Mouse (Mus musculus): Measurements from ENCODE around the gene Stk39.

The Stk39 gene

GRCm38 (mm10) chr2:68457455-68458032, 14.5 kb downstream of the Stk39 start:
- no peak for DNase-seq

DNA sequence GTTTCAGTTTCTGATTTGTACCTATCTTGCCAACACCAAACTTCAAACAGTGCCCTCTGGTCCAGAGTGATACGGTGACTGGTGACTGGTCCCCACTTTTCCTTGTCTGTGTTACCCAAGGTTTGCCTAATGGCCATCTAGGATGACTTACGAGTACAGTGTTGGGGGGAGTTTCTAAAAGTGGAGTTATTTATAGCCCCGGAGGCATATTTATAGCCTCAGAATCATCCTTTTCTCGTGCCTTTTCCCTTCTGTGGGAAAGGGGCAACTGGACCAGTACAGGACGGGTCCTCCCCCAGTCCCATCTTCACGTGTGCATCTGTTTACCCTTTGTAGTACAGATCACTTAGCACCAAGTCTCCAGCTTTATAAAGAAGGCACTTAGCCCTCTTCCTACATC, 15.2 kb downstream of the Stk39 start:
- no peak for DNase-seq

DNA sequence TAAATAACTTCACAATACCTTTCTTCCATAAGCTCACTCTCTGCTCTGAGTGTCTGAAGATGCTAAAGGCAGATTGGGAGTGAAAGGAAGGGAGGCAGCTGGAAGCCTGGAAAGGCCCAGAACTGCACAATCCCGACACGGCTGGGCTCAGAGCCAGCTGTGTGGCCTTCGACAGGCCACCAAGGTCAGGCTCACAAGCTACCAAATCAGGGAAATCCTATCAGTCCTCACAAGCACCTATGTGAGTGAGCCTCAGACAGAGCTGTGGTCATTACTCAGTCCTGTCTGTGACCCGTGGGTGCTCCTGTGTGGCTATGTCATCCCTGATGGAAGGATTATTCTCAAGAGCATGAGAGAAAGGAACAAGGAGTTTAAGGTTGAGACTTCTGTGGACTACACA, 19.7 kb downstream of the Stk39 start:
- DNase-seq = no peak

GRCm38 (mm10) chr2:68448035-68448434, 24.0 kb downstream of the Stk39 start:
- DNase-seq = no peak

DNA sequence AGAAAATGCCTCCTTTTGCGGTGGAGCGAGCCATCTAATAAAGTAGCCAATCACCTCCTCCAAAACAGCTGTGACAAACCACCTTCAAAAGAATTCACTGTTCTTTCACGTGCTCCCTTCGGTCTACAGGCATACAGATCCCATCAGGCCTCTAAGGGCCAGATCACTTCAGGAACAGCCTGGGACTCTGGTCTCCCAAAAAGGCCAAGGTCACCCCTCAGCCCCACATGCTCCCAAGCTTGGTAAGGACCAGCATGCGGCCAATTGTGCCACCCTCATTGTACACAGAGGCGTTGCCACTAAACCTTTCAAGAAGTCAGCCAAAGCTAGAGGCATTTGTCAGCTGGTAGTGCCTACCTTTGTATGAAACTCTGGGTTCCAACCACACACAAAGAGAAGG, 28.9 kb downstream of the Stk39 start:
- DNase-seq = no peak

- DNase-seq = no peak
These were observed 29.9 kb downstream of the Stk39 start for GRCm38 (mm10) chr2:68442113-68442717.

DNA sequence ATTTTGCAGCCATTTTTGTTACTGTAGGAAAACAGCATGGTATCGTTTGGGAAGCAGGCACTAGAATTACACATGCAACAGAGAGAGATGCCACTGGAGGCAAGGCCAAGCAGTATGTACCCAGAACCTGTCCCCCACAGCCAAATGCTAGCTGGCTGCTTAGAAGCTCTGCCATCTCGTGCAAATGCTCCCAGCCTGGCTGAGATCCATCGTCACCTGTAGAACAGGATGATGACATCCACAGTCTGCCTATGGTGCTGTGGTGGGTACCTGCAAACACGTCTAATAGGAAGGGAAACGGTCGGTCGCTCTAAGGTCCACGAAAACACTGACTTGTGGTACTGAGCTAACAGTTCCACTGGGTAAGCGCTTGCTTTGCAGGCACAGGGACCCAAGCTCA, 32.5 kb downstream of the Stk39 start:
- DNase-seq = no peak

- DNase-seq = no peak
These were observed 34.1 kb downstream of the Stk39 start for GRCm38 (mm10) chr2:68437920-68438319.

GRCm38 (mm10) chr2:68437216-68437615, 34.9 kb downstream of the Stk39 start:
- no peak for DNase-seq

- DNase-seq = no peak
These were observed 35.8 kb downstream of the Stk39 start for GRCm38 (mm10) chr2:68436305-68436704.

DNA sequence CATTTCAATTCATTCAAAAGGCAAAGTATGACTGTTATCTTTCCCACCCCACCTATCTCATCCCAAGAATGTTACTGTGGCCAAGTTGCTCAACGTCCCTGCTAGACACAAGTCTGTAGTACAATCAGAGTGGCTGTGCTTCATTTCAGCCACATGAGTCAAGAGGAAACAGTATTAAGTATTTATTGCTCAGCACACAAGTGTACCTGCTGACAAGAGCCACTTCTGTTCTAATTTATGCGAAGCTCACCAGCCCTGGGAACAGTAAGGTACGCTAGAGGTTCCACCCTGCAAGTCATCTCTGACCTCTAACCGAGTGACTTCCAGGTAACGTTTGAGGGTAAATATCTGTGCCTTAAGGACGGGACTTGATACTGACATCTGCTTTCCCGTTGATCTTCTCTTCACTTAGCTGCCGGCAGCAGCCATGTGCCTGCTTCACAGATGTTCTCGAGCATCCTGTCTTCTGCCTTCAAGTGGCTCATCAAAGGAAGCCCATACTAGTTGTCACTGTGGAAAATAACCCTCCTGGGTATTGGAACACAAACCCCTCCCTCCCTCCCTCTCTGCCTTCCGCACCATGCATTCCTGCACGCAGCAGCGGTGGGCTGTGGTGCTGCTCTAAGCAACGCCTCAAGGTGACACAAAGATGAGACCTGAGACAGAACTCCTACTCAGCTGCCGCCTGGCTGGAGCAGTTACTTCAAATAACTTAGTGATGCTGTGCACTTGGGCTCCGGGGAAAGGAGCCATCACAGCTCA, 36.4 kb downstream of the Stk39 start:
- no peak for DNase-seq

DNA sequence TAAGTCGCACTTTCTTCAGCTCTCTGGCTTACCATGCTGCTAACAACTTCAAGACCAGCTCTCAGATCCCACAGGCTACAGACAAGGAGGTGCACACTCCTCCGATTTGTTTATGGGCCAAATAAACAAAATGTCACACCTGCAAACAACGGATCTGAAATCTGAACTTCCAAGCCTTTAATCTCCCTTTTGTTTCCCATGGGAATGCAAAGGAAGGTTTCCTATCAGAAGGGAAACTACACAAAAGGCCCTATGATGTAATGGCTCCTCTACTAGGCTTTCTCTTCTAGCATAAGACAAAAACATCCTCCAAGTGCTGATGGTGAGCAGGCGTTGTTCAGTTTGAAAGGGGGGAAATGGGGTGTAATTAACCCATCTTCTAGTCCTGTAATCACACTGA, 37.1 kb downstream of the Stk39 start:
- DNase-seq = no peak

DNA sequence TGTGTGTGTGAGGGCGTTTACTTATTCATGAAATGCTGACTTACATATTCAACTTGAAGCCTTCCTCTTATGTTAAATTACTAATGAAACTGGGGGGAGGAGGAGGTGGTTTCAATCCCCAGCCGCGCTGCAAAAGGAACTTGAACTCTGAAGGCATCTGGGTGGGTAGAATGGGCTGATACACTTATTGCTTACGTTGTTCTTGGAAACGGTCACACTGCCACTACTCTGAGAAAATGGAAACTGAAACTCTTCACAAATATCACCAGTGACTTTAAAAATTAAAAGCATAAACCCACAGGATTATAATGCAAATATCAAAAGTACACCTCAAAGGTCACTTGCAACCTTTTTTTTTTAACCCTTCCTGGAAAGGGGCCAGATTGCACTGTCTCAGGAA, 37.5 kb downstream of the Stk39 start:
- DNase-seq = no peak

DNA sequence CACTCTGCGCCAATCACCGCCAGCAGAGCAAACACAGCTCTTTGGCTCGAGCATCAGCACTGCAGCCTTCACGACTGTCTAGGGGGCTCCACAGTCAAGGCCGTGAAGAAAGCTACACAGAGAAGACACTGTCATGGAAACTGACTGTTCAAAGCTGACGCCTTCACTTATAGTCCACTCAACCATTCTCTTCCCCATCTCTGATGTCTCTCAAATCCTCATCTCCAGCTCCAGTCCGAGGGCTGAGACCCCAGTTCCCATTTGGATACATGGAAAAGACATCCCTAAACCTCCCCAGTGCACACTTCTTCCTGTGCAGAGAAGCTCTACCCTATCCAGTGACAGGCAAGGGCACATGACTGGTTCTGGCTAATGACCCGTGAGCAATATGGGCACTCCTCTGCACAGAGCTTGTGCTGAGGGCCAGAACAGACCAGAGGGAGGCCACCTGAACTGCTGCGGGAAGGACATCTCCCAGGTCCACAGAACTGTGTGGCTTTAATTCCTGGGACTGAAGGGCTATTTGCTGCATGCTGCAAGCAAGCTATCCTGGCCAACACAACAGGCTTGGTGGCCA, 38.2 kb downstream of the Stk39 start:
- no peak for DNase-seq

DNA sequence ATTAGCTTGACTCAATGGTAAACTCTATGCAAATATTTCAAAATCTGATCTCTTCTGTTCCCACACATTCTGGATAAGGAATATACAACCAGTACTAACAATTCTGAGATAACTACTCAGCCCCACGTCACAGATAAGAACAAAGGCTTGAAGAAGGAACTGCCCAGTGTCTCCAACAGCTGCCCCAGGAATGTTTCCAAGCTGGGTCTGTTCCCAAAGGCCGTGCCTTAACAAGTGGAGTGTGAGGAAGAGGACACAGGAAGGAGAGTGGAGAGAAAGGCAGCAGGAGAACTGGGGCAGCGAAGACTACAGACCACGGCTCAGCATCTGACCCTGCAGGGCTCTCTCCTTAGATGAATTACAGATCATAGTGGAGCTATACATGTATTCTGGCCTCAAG, 39.2 kb downstream of the Stk39 start:
- DNase-seq = no peak

DNA sequence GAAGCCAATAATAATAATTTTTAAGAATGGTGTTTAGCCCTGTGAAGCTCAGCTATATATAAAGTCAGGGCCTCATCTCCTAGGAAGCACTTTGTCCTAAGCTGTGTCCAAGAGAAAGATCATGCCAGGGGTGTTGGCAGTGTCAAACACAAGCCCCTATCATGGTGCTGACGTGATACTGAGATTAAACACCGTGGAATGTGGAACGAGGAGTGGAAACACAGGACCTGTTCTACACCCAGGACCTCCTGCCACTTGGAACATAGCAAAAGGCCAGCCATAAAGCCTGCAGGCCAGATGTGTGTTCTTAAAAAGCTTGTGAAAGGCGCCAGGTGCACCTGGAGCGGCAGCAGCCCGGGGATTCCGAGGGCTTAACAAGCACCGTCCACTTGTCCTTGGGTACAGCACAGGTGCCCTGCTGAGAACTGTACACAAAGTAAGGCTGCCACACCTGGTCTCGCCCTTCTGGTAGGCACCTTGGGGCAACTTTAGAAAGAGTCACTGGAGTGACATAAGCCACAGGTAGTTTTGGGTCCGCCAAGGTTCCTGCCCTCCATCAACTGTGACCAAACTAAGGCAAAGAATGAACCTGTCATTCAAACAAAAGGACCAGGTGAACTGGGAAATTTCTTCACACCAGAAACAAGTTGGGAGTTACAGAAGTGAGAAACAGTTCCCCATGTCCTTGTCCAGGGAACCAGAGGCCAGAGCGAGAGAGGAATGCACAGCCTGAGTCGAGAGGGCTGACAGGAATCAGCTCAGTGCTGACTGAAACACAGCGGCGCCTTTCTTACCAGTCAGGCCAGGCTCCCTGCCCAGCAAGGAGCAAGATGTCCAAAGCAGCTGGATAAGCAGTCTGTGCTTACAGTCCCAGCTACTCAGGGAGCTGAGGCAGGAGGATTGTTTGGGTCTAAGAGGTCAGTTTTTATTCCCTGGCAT, 40.8 kb downstream of the Stk39 start:
- DNase-seq = no peak

GRCm38 (mm10) chr2:68430493-68430892, 41.6 kb downstream of the Stk39 start:
- no peak for DNase-seq

GRCm38 (mm10) chr2:68429436-68429835, 42.6 kb downstream of the Stk39 start:
- no peak for DNase-seq

DNA sequence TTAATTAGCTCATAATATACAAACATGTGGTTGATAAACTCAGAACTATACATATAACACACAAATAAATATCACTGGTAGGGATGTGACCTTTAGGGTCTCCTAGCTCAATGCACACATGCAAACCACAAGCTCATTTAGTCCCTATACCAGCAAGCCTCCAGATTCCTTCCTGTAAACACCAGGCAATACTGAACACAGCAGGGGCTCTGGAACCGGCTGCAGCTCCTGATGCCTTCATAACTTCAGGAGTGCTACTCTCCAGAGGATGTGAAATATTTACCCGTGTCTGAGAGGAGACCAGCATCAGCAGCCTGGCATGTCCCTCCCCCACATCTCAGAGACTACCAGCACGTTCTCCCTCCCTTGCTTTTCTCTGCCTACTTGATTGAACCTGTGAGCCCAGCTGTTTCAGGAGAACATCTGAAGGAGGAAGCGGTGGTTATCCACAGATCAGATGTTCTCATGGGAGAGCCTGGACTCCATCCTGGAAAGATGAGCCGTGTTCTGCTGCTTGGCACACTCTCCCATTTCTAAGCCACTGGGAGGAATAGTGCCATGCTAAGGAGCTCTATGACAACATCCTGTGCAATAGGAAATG, 45.0 kb downstream of the Stk39 start:
- DNase-seq = no peak

DNA sequence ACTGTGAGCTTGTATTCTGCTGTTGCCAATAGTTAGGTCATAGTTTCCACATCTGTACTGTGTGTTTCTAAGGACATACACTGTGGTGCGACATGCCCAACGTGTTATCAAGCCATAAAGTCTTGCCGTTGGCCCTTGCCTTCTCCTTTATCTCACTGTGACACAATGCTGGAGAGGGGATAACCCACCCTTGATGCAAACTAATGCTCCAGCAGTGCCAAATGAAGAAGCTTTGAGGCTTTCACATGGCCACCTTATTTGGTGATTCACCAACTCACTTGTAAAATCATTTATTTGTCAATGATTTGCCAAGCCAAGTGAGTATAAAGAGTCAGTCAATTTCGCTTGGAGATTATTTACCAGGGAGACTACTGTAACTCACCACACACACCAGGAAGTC, 46.0 kb downstream of the Stk39 start:
- no peak for DNase-seq

DNA sequence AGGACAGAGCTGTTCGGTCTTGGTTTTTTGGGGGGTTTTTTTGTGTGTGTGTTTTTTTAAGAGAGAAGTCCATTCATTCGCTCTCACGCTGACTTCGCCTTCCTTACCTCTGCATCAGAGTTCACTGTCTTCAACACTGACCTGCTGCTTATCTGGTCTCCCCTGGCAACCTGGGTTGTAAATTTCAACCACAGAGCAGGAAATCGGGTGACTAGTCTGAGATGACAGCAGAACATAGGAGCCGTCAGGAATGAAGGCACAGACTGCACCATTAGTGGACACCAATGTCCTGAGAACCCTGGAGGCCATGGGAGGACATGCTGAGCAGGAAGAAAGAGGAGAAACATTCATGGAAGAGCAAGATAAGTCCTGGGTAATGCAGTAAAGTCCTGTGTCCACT, 51.1 kb downstream of the Stk39 start:
- DNase-seq = no peak

- no peak for DNase-seq
These were observed 51.8 kb downstream of the Stk39 start for GRCm38 (mm10) chr2:68420223-68420622.

GRCm38 (mm10) chr2:68419746-68420145, 52.3 kb downstream of the Stk39 start:
- no peak for DNase-seq

Data from cerebellum, adult 8-10 months (tissue).